Mouse (Mus musculus) limb, embryonic 12.5 days (tissue): ENCODE data around the gene Rab30. TPM values are rescaled to one million over a fixed set of nuclear protein-coding genes. Genes with fewer than 3 reads are reported as not detected.

Source experiments
- ATAC-seq: fragments of 200-750 bp; cut with Nextera tagmentation; 2 replicates; pipeline ENCODE4 v1.8.0; 2017; ENCODE audit warnings: low read depth, moderate TSS enrichment; ENCODE audit not compliant: insufficient number of reproducible peaks, insufficient read depth, low FRiP score, low TSS enrichment
- H3K27ac ChIP-seq: fragments of 300-500 bp; sonication (generic); 2 replicates; pipeline ENCODE4 v1.5.1; 2016; ENCODE audit warnings: mild to moderate bottlenecking, moderate library complexity
- H3K27me3 ChIP-seq: fragments of 300-500 bp; sonication (generic); 2 replicates; pipeline ENCODE4 v1.6.1; 2016; ENCODE audit warnings: mild to moderate bottlenecking, moderate library complexity
- H3K36me3 ChIP-seq: fragments of 300-500 bp; sonication (generic); 2 replicates; pipeline ENCODE4 v1.6.1; 2016; ENCODE audit warnings: mild to moderate bottlenecking, moderate library complexity
- H3K4me1 ChIP-seq: fragments of 300-500 bp; sonication (generic); replicated peaks from 2 replicates; pipeline ENCODE4 v1.6.1; 2016
- H3K4me2 ChIP-seq: fragments of 300-500 bp; sonication (generic); 2 replicates; pipeline ENCODE4 v1.6.1; 2016; ENCODE audit warnings: mild to moderate bottlenecking, moderate library complexity
- H3K4me3 ChIP-seq: fragments of 300-500 bp; sonication (generic); replicated peaks from 2 replicates; pipeline ENCODE4 v1.5.1; 2016; ENCODE audit warnings: mild to moderate bottlenecking
- H3K9ac ChIP-seq: fragments of 300-500 bp; sonication (generic); replicated peaks from 2 replicates; pipeline ENCODE4 v1.6.1; 2016; ENCODE audit warnings: mild to moderate bottlenecking, moderate library complexity
- H3K9me3 ChIP-seq: fragments of 300-500 bp; sonication (generic); 2 replicates; pipeline ENCODE4 v1.6.1; 2016; ENCODE audit warnings: mild to moderate bottlenecking, moderate library complexity
- WGBS: fragments of 180-500 bp; shearing (Covaris S2); methylation state at CpG from one replicate; pipeline ENCODE4 v1.1.7; 2016; 5-methylcytosine and 5-hydroxymethylcytosine counted together
- polyA plus RNA-seq: library from polyadenylated mRNA; unstranded; fragments of >200 nt; fragmentation: Nextera tagmentation; extraction: Ambion mirVana; gene quantifications from 2 replicates; pipeline ENCODE4 v1.2.1, GENCODE M21; 2016

Gene Rab30
- polyA plus RNA-seq, 1 experiment from 2014 or later = 11.8 TPM

DNA sequence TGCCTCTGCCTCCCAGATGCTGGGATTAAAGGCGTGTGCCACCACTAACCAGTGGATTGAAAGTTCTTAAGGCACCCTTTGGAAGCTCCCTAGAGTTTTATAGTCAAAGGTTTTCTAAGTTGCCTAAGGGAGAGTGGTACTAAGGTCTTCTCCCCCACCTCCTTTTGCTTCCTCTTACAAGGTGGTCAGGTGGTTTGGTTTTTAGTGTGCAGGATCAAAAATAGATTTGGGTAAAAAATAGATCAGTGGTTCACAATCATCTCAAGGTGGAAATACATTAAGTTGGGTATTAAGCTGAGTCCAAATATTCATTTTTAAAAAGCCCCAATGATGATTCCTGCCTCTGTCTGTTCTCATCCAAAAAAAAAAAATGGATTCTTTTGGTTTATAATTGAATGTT lies 79.0 kb downstream of the Rab30 start:
- WGBS = 82% methylated on average over 1 of the region's 1 CpGs
- no peaks in the 10 kb centered on the region for H3K36me3 ChIP-seq
- ATAC-seq = no peak

GRCm38 (mm10) chr7:92820941-92821465 lies 79.6 kb downstream of the Rab30 start:
- WGBS = 68% methylated on average over 7 of the region's 7 CpGs
- no peak overlapping the region for H3K9ac ChIP-seq
- H3K4me1 ChIP-seq = peaks cover 9% of the 10 kb centered on the region
- no peak overlapping the region for H3K27ac ChIP-seq
- no peak for ATAC-seq
- no peak overlapping the region for H3K4me3 ChIP-seq
- H3K36me3 ChIP-seq = no peaks in the 10 kb centered on the region
- no peaks in the 10 kb centered on the region for H3K9me3 ChIP-seq
- H3K4me2 ChIP-seq = no peak overlapping the region
- no peaks in the 10 kb centered on the region for H3K27me3 ChIP-seq

More for the DNA sequence above, 79.0 kb downstream of the Rab30 start:
- H3K9me3 ChIP-seq = no peaks in the 10 kb centered on the region
- H3K9ac ChIP-seq = no peak overlapping the region
- H3K4me1 ChIP-seq = peaks cover 9% of the 10 kb centered on the region
- no peaks in the 10 kb centered on the region for H3K27me3 ChIP-seq
- H3K4me2 ChIP-seq = no peak overlapping the region
- no peak overlapping the region for H3K27ac ChIP-seq
- H3K4me3 ChIP-seq = no peak overlapping the region

GRCm38 (mm10) chr7:92821871-92822270 lies 80.5 kb downstream of the Rab30 start:
- no peaks in the 10 kb centered on the region for H3K9me3 ChIP-seq
- no peak overlapping the region for H3K4me3 ChIP-seq
- H3K27ac ChIP-seq = no peak overlapping the region
- ATAC-seq = no peak
- H3K27me3 ChIP-seq = no peaks in the 10 kb centered on the region
- H3K4me1 ChIP-seq = peaks cover 9% of the 10 kb centered on the region
- H3K9ac ChIP-seq = no peak overlapping the region
- 15% methylated on average over 4 of the region's 4 CpGs for WGBS
- H3K4me2 ChIP-seq = no peak overlapping the region
- peaks cover under 1% of the 10 kb centered on the region; the same call in 1 of the 2 replicates for H3K36me3 ChIP-seq

DNA sequence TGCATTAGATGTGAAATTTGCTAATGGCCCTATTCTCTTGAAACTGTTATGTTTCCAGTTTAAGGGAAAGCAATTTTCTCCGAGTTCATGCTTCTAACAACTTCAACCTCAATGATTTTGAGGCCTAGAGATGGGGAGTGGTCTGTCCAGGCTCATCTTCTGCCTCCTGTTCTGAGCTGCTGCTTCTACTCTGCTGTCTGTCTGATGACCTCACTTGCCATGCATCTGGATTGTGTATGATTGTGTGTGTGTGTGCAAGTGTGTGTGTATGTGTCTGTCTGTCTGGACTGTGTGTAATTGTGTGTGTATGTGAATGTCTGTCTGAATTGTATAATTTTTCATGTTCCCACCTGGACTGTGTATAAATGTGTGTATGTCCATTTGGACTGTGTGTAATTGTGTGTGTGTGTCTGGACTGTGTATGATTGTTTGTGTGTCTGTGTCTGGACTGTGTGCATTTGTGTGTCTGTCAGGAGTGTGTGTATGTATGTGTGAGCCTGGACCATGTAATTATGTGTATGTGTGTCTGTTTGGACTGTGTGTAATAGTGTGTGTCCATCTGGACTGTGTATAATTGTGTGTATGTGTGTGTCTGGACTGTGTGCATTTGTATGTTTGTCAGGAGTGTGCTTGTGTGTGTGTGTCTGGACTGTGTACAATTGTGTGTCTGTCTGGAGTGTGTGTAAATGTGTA lies 81.2 kb downstream of the Rab30 start:
- H3K4me1 ChIP-seq = peaks cover 9% of the 10 kb centered on the region
- no peak overlapping the region for H3K9ac ChIP-seq
- H3K9me3 ChIP-seq = no peaks in the 10 kb centered on the region
- H3K4me2 ChIP-seq = no peak overlapping the region
- WGBS = 18% methylated on average over 1 of the region's 1 CpGs
- H3K36me3 ChIP-seq = peaks cover 6% of the 10 kb centered on the region; the same call in 1 of the 2 replicates
- ATAC-seq = peak; percentile 68
- H3K4me3 ChIP-seq = no peak overlapping the region
- peak overlapping the region; percentile 25; the same call in 1 of the 2 replicates for H3K27ac ChIP-seq
- no peaks in the 10 kb centered on the region for H3K27me3 ChIP-seq

GRCm38 (mm10) chr7:92826248-92826647 lies 84.8 kb downstream of the Rab30 start:
- ATAC-seq = no peak
- Histone ChIP-seq H3K36me3 (peaks cover 6% of the 10 kb centered on the region; the same call in 1 of the 2 replicates), H3K4me1 (peaks cover 9% of the 10 kb centered on the region), H3K27ac (no peak overlapping the region), H3K9ac (no peak overlapping the region), H3K27me3 (no peaks in the 10 kb centered on the region), H3K4me2 (no peak overlapping the region), H3K4me3 (no peak overlapping the region), H3K9me3 (no peaks in the 10 kb centered on the region)
- WGBS = 89% methylated on average over 3 of the region's 3 CpGs

- no peak for ATAC-seq
- no peak overlapping the region for H3K4me2 ChIP-seq
- H3K9ac ChIP-seq = no peak overlapping the region
- H3K36me3 ChIP-seq = peaks cover 6% of the 10 kb centered on the region; the same call in 1 of the 2 replicates
- no peaks in the 10 kb centered on the region for H3K27me3 ChIP-seq
- WGBS = 64% methylated on average over 3 of the region's 3 CpGs
- no peaks in the 10 kb centered on the region for H3K9me3 ChIP-seq
- H3K4me3 ChIP-seq = no peak overlapping the region
- no peak overlapping the region for H3K27ac ChIP-seq
- no peaks in the 10 kb centered on the region for H3K4me1 ChIP-seq
These were observed 86.6 kb downstream of the Rab30 start for GRCm38 (mm10) chr7:92827981-92828380.

- no peaks in the 10 kb centered on the region for H3K9me3 ChIP-seq
- H3K4me3 ChIP-seq = no peak overlapping the region
- H3K36me3 ChIP-seq = peaks cover 10% of the 10 kb centered on the region
- no peak overlapping the region for H3K9ac ChIP-seq
- no peak for ATAC-seq
- no peaks in the 10 kb centered on the region for H3K4me1 ChIP-seq
- H3K27me3 ChIP-seq = no peaks in the 10 kb centered on the region
- WGBS = 94% methylated on average over 6 of the region's 6 CpGs
- no peak overlapping the region for H3K4me2 ChIP-seq
- H3K27ac ChIP-seq = no peak overlapping the region
These were observed 91.0 kb downstream of the Rab30 start for GRCm38 (mm10) chr7:92832395-92832794.

GRCm38 (mm10) chr7:92834391-92834790 lies 93.0 kb downstream of the Rab30 start:
- Histone ChIP-seq H3K36me3 (peaks cover 10% of the 10 kb centered on the region), H3K27ac (no peak overlapping the region), H3K9me3 (no peaks in the 10 kb centered on the region), H3K4me3 (no peak overlapping the region), H3K4me2 (no peak overlapping the region), H3K9ac (no peak overlapping the region), H3K27me3 (no peaks in the 10 kb centered on the region), H3K4me1 (no peaks in the 10 kb centered on the region)
- 94% methylated on average over 2 of the region's 2 CpGs for WGBS
- ATAC-seq = no peak

DNA sequence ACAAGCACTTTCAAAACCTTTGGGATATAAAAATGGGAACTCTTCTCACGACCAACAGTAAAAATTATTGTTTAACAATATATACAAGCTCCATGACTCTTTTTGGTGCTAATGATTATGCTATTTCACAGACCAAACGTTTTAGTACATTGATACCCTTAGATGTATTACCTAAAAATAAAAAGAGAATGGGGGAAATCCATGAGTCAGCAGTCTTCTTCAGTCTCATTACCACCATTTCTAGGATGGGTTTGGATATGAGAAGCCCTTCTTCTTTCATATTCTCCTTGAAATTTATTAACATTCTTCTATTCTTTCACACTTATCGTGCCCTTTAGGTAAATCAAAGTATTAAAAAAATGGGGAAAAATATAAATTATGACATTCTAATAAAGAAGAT lies 95.0 kb downstream of the Rab30 start:
- ATAC-seq = no peak
- Histone ChIP-seq H3K27ac (no peak overlapping the region), H3K9ac (no peak overlapping the region), H3K4me1 (no peaks in the 10 kb centered on the region), H3K36me3 (peaks cover 10% of the 10 kb centered on the region), H3K4me3 (no peak overlapping the region), H3K9me3 (no peaks in the 10 kb centered on the region), H3K4me2 (no peak overlapping the region), H3K27me3 (no peaks in the 10 kb centered on the region)
- 83% methylated on average over 3 of the region's 3 CpGs for WGBS

DNA sequence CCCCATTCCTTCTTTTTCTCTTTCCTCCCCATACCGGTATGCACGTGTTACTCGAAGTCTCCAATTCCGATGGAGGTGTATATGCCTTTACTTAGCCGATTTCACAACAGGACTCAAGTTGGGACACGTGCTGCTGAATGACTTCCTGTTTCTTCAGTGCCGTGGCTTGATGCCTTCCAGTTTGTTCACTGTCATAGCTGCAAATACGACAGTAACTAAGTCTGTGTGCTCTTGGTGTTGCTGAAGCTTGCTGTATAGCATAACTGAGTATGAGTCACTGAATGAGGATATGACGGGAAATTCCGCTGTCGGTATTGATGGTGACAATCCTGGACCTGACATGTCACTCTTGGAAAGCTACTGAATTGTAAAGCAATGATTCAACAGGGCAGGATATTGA lies 95.8 kb downstream of the Rab30 start:
- Histone ChIP-seq H3K36me3 (peaks cover 10% of the 10 kb centered on the region), H3K9me3 (no peaks in the 10 kb centered on the region), H3K4me2 (no peak overlapping the region), H3K4me1 (no peaks in the 10 kb centered on the region), H3K27me3 (no peaks in the 10 kb centered on the region), H3K27ac (no peak overlapping the region), H3K4me3 (no peak overlapping the region), H3K9ac (no peak overlapping the region)
- ATAC-seq = no peak
- WGBS = 84% methylated on average over 11 of the region's 11 CpGs

GRCm38 (mm10) chr7:92837907-92838306 lies 96.5 kb downstream of the Rab30 start:
- 67% methylated on average over 3 of the region's 3 CpGs for WGBS

DNA sequence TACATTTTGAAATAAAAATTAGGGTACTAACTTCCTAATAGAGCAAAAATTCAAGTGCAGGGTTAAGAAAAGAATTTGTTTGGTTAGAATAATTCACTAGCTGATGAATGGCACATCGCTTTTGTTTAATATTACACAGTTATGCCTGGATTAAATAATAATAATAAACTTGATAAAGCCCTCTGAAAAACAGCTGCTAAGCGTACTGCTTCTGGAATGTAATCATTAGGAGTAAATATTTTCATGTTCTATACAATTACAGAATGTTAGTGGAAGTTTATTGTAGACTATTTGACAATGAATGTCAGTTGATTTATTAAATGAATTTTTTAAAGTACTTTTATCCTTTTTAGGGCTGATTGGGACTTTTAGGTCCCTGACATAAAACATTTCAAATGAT lies 100.9 kb downstream of the Rab30 start:
- Histone ChIP-seq H3K27ac (no peak overlapping the region), H3K4me2 (no peak overlapping the region), H3K4me1 (no peaks in the 10 kb centered on the region), H3K9ac (no peak overlapping the region), H3K4me3 (no peak overlapping the region), H3K27me3 (no peaks in the 10 kb centered on the region), H3K9me3 (no peaks in the 10 kb centered on the region), H3K36me3 (0 out of 2 replicates have a peak, but pooled peaks cover 3% of the 10 kb centered on the region)
- no peak for ATAC-seq
- 84% methylated on average over 2 of the region's 2 CpGs for WGBS

More at GRCm38 (mm10) chr7:92837907-92838306, 96.5 kb downstream of the Rab30 start:
- H3K27me3 ChIP-seq = no peaks in the 10 kb centered on the region
- H3K36me3 ChIP-seq = peaks cover 10% of the 10 kb centered on the region
- no peak overlapping the region for H3K27ac ChIP-seq
- no peak overlapping the region for H3K9ac ChIP-seq
- no peaks in the 10 kb centered on the region for H3K9me3 ChIP-seq
- H3K4me1 ChIP-seq = no peaks in the 10 kb centered on the region
- H3K4me3 ChIP-seq = no peak overlapping the region
- ATAC-seq = no peak
- H3K4me2 ChIP-seq = no peak overlapping the region
